8 mouse cellular contexts compared by ENCODE assay signal in the genomic region with DNA sequence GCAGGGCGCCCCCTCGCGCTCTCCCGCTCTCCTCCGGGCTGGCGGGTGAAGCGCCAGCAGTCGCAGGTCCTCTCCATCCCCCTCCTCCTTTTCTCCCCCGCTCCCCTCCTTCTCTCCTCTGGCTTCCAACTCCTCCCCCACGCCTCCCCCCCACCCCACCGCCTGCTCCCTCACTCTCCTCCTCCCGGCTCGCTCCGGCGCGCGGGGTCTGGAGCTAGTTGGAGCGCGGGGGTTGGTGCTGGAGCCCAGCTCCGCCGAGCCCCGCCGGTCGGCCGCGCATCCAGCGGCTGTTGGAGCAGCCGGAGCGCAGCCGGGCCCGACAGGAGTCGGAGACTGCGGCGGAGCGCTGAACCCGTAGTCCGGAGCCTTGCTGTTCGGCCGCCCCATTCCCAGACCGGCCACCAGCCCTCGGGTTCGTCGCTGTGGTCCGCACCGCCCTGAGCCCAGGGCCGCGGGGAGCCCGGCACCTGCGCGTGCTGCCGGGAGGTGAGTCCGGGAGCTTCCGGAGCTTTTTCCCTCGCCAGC. TPM values are rescaled to one million over a fixed set of nuclear protein-coding genes. Genes with fewer than 3 reads are reported as not detected.
A peak's percentile ranks its signal among the peaks of the same experiment; 100 is the strongest.
DNase-seq lines count a peak whose midpoint lies in the region; ATAC-seq and TF ChIP-seq lines count a peak whose summit lies in the region.

Gene Sema5b (plus strand): TSS at position 29 of the 525 bp plus-strand sequence.

- WGBS in forebrain, embryonic 14.5 days: under 1% methylated on average over 49 of the region's 54 CpGs
- under 1% methylated on average over 52 of the region's 54 CpGs for WGBS in hindbrain, embryonic 13.5 days

- H3K9me3 ChIP-seq in ES-E14 (ENCODE audit: control insufficient read depth, insufficient read depth, low read depth, low read length): no peaks in the 10 kb centered on the region
- no peaks in the 10 kb centered on the region for H3K9me3 ChIP-seq in forebrain, embryonic 14.5 days (replicated peaks; ENCODE audit: control insufficient read depth, low read length)
- no peaks in the 10 kb centered on the region for H3K9me3 ChIP-seq in hindbrain, embryonic 13.5 days

- peak within 1 kb of the TSS; percentile 51 for H3K9ac ChIP-seq in ES-E14 (ENCODE audit: insufficient read depth, low read depth, low read length, poor library complexity, severe bottlenecking)
- H3K9ac ChIP-seq in forebrain, embryonic 14.5 days (ENCODE audit: low read length): peak within 1 kb of the TSS; percentile 95
- peak within 1 kb of the TSS; percentile 87 for H3K9ac ChIP-seq in hindbrain, embryonic 13.5 days

- no peak within 1 kb of the TSS for H3K27ac ChIP-seq in ES-E14 (ENCODE audit: insufficient read depth, low read depth, low read length, poor library complexity, severe bottlenecking)
- H3K27ac ChIP-seq in forebrain, embryonic 14.5 days (ENCODE audit: low read depth, low read length): peak within 1 kb of the TSS; percentile 87
- H3K27ac ChIP-seq in hindbrain, embryonic 13.5 days: peak within 1 kb of the TSS; percentile 83

- ATAC-seq in forebrain, embryonic 14.5 days: peak; percentile 89
- ATAC-seq in hindbrain, embryonic 13.5 days (ENCODE audit: low FRiP score): peak; percentile 85

- H3K4me2 ChIP-seq in forebrain, embryonic 14.5 days (ENCODE audit: low read length): peak within 1 kb of the TSS; percentile 77
- peak within 1 kb of the TSS; percentile 88 for H3K4me2 ChIP-seq in hindbrain, embryonic 13.5 days

- H3K4me1 ChIP-seq in ES-E14 (ENCODE audit: control insufficient read depth in 2 of 2, insufficient read depth in 2 of 2, low read length in 2 of 2, poor library complexity in 1 of 2): peaks cover 0 to 12% of the 10 kb centered on the region in 2 experiments; a peak in 1 of 4 replicates
- peaks cover 8% of the 10 kb centered on the region for H3K4me1 ChIP-seq in forebrain, embryonic 14.5 days (ENCODE audit: control insufficient read depth, insufficient read depth, low read length)
- H3K4me1 ChIP-seq in hindbrain, embryonic 13.5 days (replicated peaks): peaks cover 38% of the 10 kb centered on the region

- H3K27me3 ChIP-seq in forebrain, embryonic 14.5 days (replicated peaks; ENCODE audit: control insufficient read depth, insufficient read depth, low read length): 0 out of 2 replicates have a peak, but pooled peaks cover 2% of the 10 kb centered on the region
- H3K27me3 ChIP-seq in hindbrain, embryonic 13.5 days: peaks cover 9% of the 10 kb centered on the region; the same call in 1 of the 2 replicates

- DNase-seq in ES-E14 (ENCODE audit: low read depth, low spot score): peak; percentile 76
- DNase-seq in brain, embryonic 18.5 days (ENCODE audit: low read depth, low spot score): peak; percentile 67
- peak; percentile 93 for DNase-seq in forebrain, embryonic 14.5 days (ENCODE audit: low spot score)
- DNase-seq in layer of hippocampus, postnatal 25 days (ENCODE audit: extremely low spot score in 1 of 2, low spot score in 1 of 2): peak; percentile 10 to 38
- peak; percentile 61 to 64 for DNase-seq in lung, postnatal 4 days
- peak; percentile 65 for DNase-seq in right cerebral cortex, postnatal 4 days
- DNase-seq in urinary bladder, postnatal 10 days (ENCODE audit: low spot score): no peak

- in situ Hi-C loops in ES-E14 (cut with MboI; ENCODE audit: low sequenced_read_pairs in 2 of 2, unreplicated experiment in 2 of 2): loop anchor here in 1 of 2 experiments (5.0 kb wide), 1 partner anchor 86 kb away; no protein-coding TSS in a partner anchor

- no peaks in the 10 kb centered on the region for H3K36me3 ChIP-seq in ES-E14 (ENCODE audit: control insufficient read depth, insufficient read depth, low read length, poor library complexity, severe bottlenecking)
- no peaks in the 10 kb centered on the region for H3K36me3 ChIP-seq in forebrain, embryonic 14.5 days (ENCODE audit: control insufficient read depth, insufficient read depth, low read length)
- no peaks in the 10 kb centered on the region for H3K36me3 ChIP-seq in hindbrain, embryonic 13.5 days

- H3K4me3 ChIP-seq in ES-E14 (ENCODE audit: insufficient read depth in 1 of 2, low read depth in 1 of 2, low read length in 2 of 2, poor library complexity in 1 of 2, severe bottlenecking in 1 of 2): peak within 1 kb of the TSS; percentile 64 to 72
- H3K4me3 ChIP-seq in forebrain, embryonic 14.5 days (ENCODE audit: low read depth, low read length): peak within 1 kb of the TSS; percentile 87
- H3K4me3 ChIP-seq in hindbrain, embryonic 13.5 days: peak within 1 kb of the TSS; percentile 77

TF ChIP-seq in ES-E14, 5 proteins besides CTCF, POLR2A, EP300 and RAD21:
- TF ChIP-seq HCFC1 (IDR thresholded peaks at IDR 0.05; ENCODE audit: borderline replicate concordance, insufficient read depth, low read length) (peak; percentile 48; the same call in 1 of the 2 replicates), ZC3H11A (IDR thresholded peaks at IDR 0.05; ENCODE audit: borderline replicate concordance, low read depth, low read length) (no peak)

RNA-seq across cellular contexts. Expression of gene Sema5b, which starts in this region (rescaled TPM):
- 6.4 and 13.3 TPM in 2 replicates for total RNA-seq in ES-E14 (2012; rRNA removed)
- polyA plus RNA-seq in forebrain, embryonic 14.5 days (2014; fragmentation: Nextera tagmentation; extraction: Ambion mirVana): 10.5 and 13.7 TPM in 2 replicates
- 26.2 and 29.3 TPM in 2 replicates for polyA plus RNA-seq in hindbrain, embryonic 13.5 days (2015; fragmentation: Nextera tagmentation; extraction: Ambion mirVana)
- 10 to 100 TPM; 14.1 to 18.2 TPM for total RNA-seq in layer of hippocampus, postnatal 25 days (2021)
